Mouse (Mus musculus) cerebellum, adult 8-10 months (tissue): ENCODE measurements around the gene Abi1.
"Not testable (repeated sequence)": the region's sequence is repeated elsewhere in the genome, so short reads cannot be mapped to it uniquely, and the experiment has no call there.

ENCODE experiments used
- DNase-seq: peaks from one replicate; pipeline ENCODE4 v3.0.0; 2022

Abi1 gene

DNA sequence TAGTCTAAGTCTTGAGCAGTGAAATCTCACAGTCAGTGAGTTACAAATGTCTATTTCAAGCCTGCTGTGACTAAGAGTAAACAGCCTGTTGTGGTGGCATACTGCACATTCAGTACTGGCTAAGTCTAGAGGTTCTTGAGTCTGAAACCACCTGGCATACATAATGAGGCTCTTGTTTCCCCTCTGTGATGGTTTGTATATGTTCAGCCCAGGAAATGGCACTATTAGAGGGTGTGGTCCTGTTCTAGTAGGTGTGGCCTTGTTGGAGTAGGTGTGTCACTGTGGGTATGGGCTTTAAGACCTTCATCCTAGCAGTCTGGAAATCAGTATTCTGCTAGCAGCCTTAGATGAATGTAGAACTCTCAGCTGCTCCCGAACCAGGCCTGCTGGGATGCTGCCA is 82.6 kb downstream of the Abi1 start:
- DNase-seq: no peak

DNA sequence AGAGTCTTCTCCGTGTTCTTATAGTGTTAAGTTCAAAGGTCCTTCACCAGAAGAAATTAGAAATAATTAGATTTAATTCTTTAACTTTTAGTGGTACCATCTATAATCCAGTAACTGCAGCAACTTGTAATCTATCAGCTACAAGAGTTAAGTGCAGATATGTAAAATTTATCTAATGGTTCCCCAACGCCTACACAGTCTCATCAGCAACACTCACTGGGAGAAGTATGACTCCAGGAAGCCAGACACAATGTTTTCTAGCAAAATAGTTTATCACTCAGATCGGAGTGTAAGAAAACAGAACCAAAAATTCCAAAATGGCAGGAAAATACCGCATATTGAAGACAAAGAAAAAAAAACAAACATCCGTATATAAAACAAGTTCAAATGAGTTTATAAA is 84.1 kb downstream of the Abi1 start:
- no peak for DNase-seq

DNA sequence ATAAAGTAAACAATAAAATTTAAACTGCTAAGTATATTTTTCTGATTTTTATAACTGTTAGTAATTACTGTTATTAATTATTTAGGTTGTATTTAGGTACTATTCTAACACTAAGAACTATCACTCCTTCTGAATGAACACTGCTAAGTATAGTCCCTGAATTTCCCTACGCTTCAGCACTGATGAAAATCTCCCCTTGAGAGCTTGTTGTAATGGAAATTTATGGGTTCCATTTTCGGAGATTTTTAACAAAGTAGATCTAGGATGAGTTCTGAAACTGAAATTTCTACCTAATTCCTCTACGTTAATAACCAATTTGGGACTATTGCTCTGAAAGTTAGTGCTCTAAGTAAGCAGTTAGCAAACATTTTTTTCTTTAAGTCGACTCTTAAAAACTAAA is 85.8 kb downstream of the Abi1 start:
- no peak for DNase-seq

DNA sequence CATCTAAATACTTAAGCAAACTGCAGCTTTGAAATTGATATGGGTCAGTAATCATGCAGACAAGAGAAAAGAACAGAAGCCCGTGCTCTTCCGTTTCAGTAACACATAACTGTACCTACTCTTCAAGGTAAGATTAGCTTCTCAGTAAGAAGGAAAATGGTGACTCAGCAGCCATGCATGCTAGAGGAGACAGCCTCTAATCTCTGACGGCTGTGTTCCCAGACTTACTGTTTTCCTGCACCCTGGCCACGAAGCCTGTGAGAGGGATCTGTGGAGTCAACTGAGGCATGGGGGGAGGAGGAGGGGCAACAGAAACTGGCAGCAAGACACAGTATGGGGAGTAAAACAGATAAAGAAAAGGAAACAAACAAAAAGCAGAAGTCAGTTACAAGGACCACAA is 90.1 kb downstream of the Abi1 start:
- no peak for DNase-seq

DNA sequence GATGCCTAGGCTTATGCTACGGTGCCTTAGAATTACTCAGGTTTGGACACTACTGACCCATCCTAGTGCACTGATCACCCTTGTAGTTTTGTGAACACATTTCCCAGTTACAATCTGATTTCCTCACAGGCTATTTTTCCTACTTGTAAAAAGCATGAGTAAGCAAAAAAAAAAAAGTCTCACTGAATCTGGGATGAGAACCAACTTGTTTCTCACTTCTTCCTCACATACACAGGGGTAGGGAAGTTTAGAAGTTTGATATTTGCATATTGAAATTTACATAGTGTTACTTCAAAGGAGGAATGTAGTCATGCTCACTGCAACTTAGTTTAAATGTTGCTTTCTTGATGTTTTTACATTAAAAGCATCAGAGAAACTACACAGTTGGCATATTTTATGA is 106.5 kb downstream of the Abi1 start:
- no peak for DNase-seq

DNA sequence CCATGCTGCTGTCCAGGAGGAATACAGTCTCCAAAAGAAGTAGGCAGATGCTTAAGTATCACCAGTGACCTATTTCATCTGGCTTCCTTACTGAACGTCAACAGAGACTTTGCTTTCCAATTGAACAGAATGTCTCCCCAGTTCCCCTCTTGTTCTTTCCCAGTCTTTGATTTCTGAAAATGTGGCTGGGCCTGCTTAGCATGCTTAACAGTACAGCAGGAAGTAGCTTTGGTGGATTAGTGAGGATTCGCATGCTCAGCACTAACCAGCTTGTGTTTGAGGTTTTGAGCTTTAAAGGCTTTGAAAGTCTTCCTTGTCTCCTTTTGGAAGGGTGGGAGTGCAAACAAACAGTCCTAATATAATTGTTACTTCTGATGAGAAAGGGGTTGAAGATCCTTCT is 111.8 kb downstream of the Abi1 start:
- DNase-seq: no peak

DNA sequence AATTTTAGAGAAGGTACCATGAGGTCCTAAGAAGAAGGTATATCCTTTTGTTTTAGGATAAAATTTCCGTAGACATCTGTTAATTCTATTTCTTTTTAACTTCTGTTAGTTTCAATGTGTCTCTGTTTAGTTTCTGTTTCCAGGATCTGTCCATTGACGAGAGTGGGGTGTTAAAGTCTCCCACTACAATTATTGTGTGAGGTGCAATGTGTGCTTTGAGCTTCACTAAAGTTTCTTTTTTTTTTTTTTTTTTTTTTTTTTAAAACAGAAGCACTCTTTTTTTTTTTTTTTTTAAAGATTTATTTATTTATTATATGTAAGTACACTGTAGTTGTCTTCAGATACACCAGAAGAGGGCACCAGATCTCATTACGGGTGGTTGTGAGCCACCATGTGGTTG is 114.1 kb downstream of the Abi1 start:
- not testable (repeated sequence) for DNase-seq

DNA sequence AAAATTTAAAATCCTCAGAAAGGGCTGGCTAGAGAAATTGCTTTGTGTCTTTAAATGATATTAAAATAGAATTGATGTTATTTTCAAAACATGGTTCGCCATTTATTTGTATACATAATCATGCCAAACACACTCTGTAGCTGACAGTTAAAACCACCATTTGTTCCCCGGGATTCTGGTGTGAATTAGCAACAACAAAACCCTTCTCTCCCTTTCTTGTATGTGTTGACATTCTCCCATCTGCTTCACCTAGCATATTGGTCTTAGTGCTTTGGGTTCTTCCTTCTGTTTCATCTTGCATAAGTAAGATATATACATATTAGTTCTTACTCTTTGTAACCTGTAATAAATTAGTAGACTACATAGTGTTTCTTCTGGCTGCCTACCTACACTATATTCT is 121.4 kb downstream of the Abi1 start:
- no peak for DNase-seq

DNA sequence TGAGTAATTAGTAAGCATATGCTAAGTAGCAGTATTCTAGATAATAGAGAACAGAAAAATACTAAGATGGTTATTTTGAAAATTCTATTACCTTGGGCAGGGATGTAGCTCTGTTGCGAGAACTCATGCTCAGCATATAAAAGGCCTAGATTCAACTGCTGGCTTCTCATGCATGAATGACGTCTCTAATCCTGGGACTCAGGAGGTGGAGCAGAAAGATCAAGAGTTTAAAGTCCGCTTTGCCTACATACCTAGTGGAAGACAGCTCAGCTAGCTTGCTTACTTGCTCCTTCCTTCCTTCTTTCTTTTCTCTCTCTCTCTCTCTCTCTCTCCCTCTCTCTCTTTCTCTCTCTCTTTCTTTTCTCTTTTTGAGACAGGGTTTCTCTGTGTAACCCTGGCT is 125.6 kb downstream of the Abi1 start:
- DNase-seq: no peak

DNA sequence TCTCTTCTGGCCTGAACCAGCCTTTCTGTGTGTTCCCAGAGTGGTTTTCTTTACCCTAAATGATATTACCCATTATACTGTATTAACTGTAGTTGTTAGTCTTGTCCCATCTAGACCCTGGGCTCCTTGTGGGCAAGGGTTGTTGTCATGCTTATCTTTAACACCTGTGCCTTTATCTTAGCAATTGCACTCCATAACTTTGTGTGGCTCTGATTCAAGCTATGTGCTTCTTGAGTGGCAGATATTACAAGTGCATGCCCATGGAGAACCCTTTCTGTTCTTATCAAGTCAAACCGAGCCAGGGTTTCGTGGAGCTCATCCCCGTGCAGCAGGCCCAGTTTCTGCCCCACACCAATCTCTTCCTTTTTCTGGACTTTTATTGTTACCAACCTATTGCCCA is 136.1 kb downstream of the Abi1 start:
- no peak for DNase-seq

DNA sequence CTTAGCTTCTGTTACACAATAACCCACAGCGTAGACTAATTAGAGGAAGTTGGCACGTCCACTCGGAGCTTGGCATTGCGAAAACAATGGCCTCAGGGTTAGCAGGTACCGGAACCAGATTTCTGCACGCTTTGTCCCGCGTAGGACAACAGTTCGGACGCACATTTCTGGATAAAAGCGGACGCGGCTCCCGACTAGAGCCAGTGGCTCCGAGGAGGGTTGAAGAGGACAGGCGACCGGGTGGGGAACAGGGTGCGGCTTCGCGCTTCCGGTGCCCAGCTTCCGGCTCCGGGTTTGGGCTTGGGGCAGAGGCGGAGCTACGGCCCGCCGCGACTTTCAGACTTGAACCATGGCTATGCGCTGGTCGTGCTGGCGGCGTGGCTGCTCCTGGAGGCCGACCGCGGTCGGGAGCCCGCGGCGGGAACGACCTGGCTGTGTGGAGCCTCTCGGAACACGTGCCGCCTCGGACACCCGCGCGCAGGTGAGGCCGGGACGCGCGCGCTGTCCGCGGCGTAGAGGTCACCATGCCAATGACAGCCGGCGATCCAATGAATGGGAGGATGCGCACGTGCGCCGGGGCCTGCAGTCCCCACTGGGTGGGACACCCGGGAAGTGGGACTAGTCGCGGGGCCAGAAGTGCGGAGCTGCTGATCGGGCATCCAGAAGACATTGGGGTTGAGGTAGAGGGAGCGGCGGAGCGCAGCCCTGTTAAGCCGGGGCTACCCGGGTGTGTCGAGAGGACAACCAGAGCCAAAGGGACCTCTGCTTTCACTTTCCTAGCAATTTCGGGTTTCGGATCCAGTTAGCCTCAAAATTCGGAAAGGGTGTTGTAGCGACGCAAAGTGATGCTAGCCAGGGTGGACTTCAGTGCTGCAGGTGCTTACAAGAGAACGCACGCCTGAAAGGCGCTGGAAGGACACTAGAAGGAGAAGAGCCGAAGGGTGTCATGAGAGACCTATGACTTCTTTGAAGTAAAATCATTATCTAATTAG is 144.5 kb downstream of the Abi1 start, which contains the start of gene Pdss1:
TSS of gene Pdss1 (plus strand) at position 241 of the 992 bp plus-strand sequence.
- DNase-seq: peak; percentile 90

DNA sequence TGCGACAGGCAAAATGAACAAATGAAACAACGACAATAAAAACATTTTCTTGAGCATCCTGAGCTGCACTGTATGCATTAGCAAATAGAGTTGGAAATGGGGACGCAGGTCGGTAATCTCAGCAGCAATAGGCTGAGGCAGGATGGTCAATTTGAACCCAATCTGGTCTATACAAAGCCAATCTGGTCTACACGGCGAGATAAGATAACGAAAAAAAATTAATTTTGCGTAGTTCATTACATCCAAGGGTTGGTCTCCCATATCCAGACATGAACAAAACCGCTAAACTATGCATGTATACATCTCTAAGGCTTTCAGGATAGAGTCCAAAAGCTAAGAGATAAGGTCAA is 145.1 kb downstream of the Abi1 start:
- no peak for DNase-seq
